Mouse (Mus musculus): Measurements from ENCODE around the gene C730034F03Rik.
A peak's percentile ranks its signal among the peaks of the same experiment; 100 is the strongest.
"Not testable (repeated sequence)": the region's sequence is repeated elsewhere in the genome, so short reads cannot be mapped to it uniquely, and the experiment has no call there.

The C730034F03Rik gene

GRCm38 (mm10) chr15:89428136-89428790 lies 1.1 kb upstream of the C730034F03Rik start:
- peaks cover 22% of the 10 kb centered on the region for H3K36me3 ChIP-seq (ENCODE audit: insufficient read depth, low read length)
- no peaks in the 10 kb centered on the region for H3K9me3 ChIP-seq (ENCODE audit: low read length)
- H3K4me3 ChIP-seq (replicated peaks; ENCODE audit: low read length), result peak overlapping the region; percentile 92
- H3K4me1 ChIP-seq (replicated peaks; ENCODE audit: low read depth, low read length), result peaks cover 52% of the 10 kb centered on the region
- peaks cover 16% of the 10 kb centered on the region; the same call in 1 of the 2 replicates for H3K27me3 ChIP-seq (ENCODE audit: insufficient read depth, low read length)
- TF ChIP-seq POU5F1 (IDR thresholded peaks at IDR 0.05; ENCODE audit: borderline replicate concordance, low read length) (no peak), CTCF (conservative IDR thresholded peaks at IDR 0.05; ENCODE audit: low read length) (no peak), NANOG (IDR thresholded peaks at IDR 0.05; ENCODE audit: borderline replicate concordance, low read length) (no peak)

GRCm38 (mm10) chr15:89428821-89429351 lies 503 bp upstream of the C730034F03Rik start:
- Histone ChIP-seq H3K4me1 (replicated peaks; ENCODE audit: low read depth, low read length) (peaks cover 54% of the 10 kb centered on the region), H3K27me3 (ENCODE audit: insufficient read depth, low read length) (peaks cover 10% of the 10 kb centered on the region; the same call in 1 of the 2 replicates), H3K9me3 (ENCODE audit: low read length) (no peaks in the 10 kb centered on the region), H3K4me3 (replicated peaks; ENCODE audit: low read length) (peak overlapping the region; percentile 92), H3K36me3 (ENCODE audit: insufficient read depth, low read length) (peaks cover 22% of the 10 kb centered on the region)
- no peak for TF ChIP-seq NANOG (IDR thresholded peaks at IDR 0.05; ENCODE audit: borderline replicate concordance, low read length)
- TF ChIP-seq POU5F1 (IDR thresholded peaks at IDR 0.05; ENCODE audit: borderline replicate concordance, low read length), result no peak
- TF ChIP-seq CTCF (conservative IDR thresholded peaks at IDR 0.05; ENCODE audit: low read length), result no peak

- peaks cover 5% of the 10 kb centered on the region; the same call in 1 of the 2 replicates for H3K27me3 ChIP-seq (ENCODE audit: insufficient read depth, low read length)
- H3K36me3 ChIP-seq (ENCODE audit: insufficient read depth, low read length), result peaks cover 22% of the 10 kb centered on the region
- TF ChIP-seq NANOG (IDR thresholded peaks at IDR 0.05; ENCODE audit: borderline replicate concordance, low read length) (no peak), CTCF (conservative IDR thresholded peaks at IDR 0.05; ENCODE audit: low read length) (no peak), POU5F1 (IDR thresholded peaks at IDR 0.05; ENCODE audit: borderline replicate concordance, low read length) (no peak)
- H3K4me1 ChIP-seq (replicated peaks; ENCODE audit: low read depth, low read length), result peaks cover 52% of the 10 kb centered on the region
- no peaks in the 10 kb centered on the region for H3K9me3 ChIP-seq (ENCODE audit: low read length)
- peak overlapping the region; percentile 92 for H3K4me3 ChIP-seq (replicated peaks; ENCODE audit: low read length)
Measured at GRCm38 (mm10) chr15:89430341-89430740, 952 bp downstream of the C730034F03Rik start.

- H3K9me3 ChIP-seq (ENCODE audit: low read length); H3K4me3 ChIP-seq (replicated peaks; ENCODE audit: low read length); H3K27me3 ChIP-seq (ENCODE audit: insufficient read depth, low read length): not testable (repeated sequence)
- Histone ChIP-seq H3K4me1 (replicated peaks; ENCODE audit: low read depth, low read length) (peaks cover 47% of the 10 kb centered on the region), H3K36me3 (ENCODE audit: insufficient read depth, low read length) (peaks cover 22% of the 10 kb centered on the region)
Measured at GRCm38 (mm10) chr15:89430771-89431170, 1.4 kb downstream of the C730034F03Rik start.

GRCm38 (mm10) chr15:89431271-89431670 lies 1.9 kb downstream of the C730034F03Rik start:
- peaks cover 5% of the 10 kb centered on the region for H3K27me3 ChIP-seq (ENCODE audit: insufficient read depth, low read length)
- no peak overlapping the region for H3K4me3 ChIP-seq (replicated peaks; ENCODE audit: low read length)
- peaks cover 42% of the 10 kb centered on the region for H3K4me1 ChIP-seq (replicated peaks; ENCODE audit: low read depth, low read length)
- TF ChIP-seq NANOG (IDR thresholded peaks at IDR 0.05; ENCODE audit: borderline replicate concordance, low read length) (no peak), CTCF (conservative IDR thresholded peaks at IDR 0.05; ENCODE audit: low read length) (no peak), POU5F1 (IDR thresholded peaks at IDR 0.05; ENCODE audit: borderline replicate concordance, low read length) (no peak)
- H3K36me3 ChIP-seq (ENCODE audit: insufficient read depth, low read length), result peaks cover 20% of the 10 kb centered on the region
- H3K9me3 ChIP-seq (ENCODE audit: low read length), result no peaks in the 10 kb centered on the region

GRCm38 (mm10) chr15:89431806-89432205 lies 2.4 kb downstream of the C730034F03Rik start:
- TF ChIP-seq NANOG (IDR thresholded peaks at IDR 0.05; ENCODE audit: borderline replicate concordance, low read length), result no peak
- TF ChIP-seq POU5F1 (IDR thresholded peaks at IDR 0.05; ENCODE audit: borderline replicate concordance, low read length), result no peak
- no peak for TF ChIP-seq CTCF (conservative IDR thresholded peaks at IDR 0.05; ENCODE audit: low read length)
- H3K9me3 ChIP-seq (ENCODE audit: low read length), result no peaks in the 10 kb centered on the region
- H3K4me3 ChIP-seq (replicated peaks; ENCODE audit: low read length), result no peak overlapping the region
- peaks cover 37% of the 10 kb centered on the region for H3K4me1 ChIP-seq (replicated peaks; ENCODE audit: low read depth, low read length)
- H3K27me3 ChIP-seq (ENCODE audit: insufficient read depth, low read length), result peaks cover 5% of the 10 kb centered on the region
- peaks cover 14% of the 10 kb centered on the region for H3K36me3 ChIP-seq (ENCODE audit: insufficient read depth, low read length)

- peaks cover 3% of the 10 kb centered on the region for H3K36me3 ChIP-seq (ENCODE audit: insufficient read depth, low read length)
- no peak for TF ChIP-seq NANOG (IDR thresholded peaks at IDR 0.05; ENCODE audit: borderline replicate concordance, low read length)
- no peak for TF ChIP-seq POU5F1 (IDR thresholded peaks at IDR 0.05; ENCODE audit: borderline replicate concordance, low read length)
- no peak for TF ChIP-seq CTCF (conservative IDR thresholded peaks at IDR 0.05; ENCODE audit: low read length)
- H3K27me3 ChIP-seq (ENCODE audit: insufficient read depth, low read length), result peaks cover 5% of the 10 kb centered on the region
- no peaks in the 10 kb centered on the region for H3K9me3 ChIP-seq (ENCODE audit: low read length)
- peaks cover 31% of the 10 kb centered on the region for H3K4me1 ChIP-seq (replicated peaks; ENCODE audit: low read depth, low read length)
- H3K4me3 ChIP-seq (replicated peaks; ENCODE audit: low read length), result no peak overlapping the region
Measured at GRCm38 (mm10) chr15:89432946-89433345, 3.6 kb downstream of the C730034F03Rik start.

GRCm38 (mm10) chr15:89434136-89434535 lies 4.7 kb downstream of the C730034F03Rik start:
- no peaks in the 10 kb centered on the region for H3K9me3 ChIP-seq (ENCODE audit: low read length)
- H3K36me3 ChIP-seq (ENCODE audit: insufficient read depth, low read length), result no peaks in the 10 kb centered on the region
- H3K4me1 ChIP-seq (replicated peaks; ENCODE audit: low read depth, low read length), result peaks cover 20% of the 10 kb centered on the region
- peaks cover 13% of the 10 kb centered on the region for H3K27me3 ChIP-seq (ENCODE audit: insufficient read depth, low read length)
- TF ChIP-seq POU5F1 (IDR thresholded peaks at IDR 0.05; ENCODE audit: borderline replicate concordance, low read length) (no peak), NANOG (IDR thresholded peaks at IDR 0.05; ENCODE audit: borderline replicate concordance, low read length) (no peak), CTCF (conservative IDR thresholded peaks at IDR 0.05; ENCODE audit: low read length) (no peak)
- H3K4me3 ChIP-seq (replicated peaks; ENCODE audit: low read length), result no peak overlapping the region

- Histone ChIP-seq H3K9me3 (ENCODE audit: low read length) (no peaks in the 10 kb centered on the region), H3K27me3 (ENCODE audit: insufficient read depth, low read length) (peaks cover 22% of the 10 kb centered on the region), H3K4me3 (replicated peaks; ENCODE audit: low read length) (no peak overlapping the region), H3K4me1 (replicated peaks; ENCODE audit: low read depth, low read length) (peaks cover 12% of the 10 kb centered on the region), H3K36me3 (ENCODE audit: insufficient read depth, low read length) (no peaks in the 10 kb centered on the region)
- TF ChIP-seq NANOG (IDR thresholded peaks at IDR 0.05; ENCODE audit: borderline replicate concordance, low read length), result no peak
- no peak for TF ChIP-seq POU5F1 (IDR thresholded peaks at IDR 0.05; ENCODE audit: borderline replicate concordance, low read length)
- TF ChIP-seq CTCF (conservative IDR thresholded peaks at IDR 0.05; ENCODE audit: low read length), result no peak
Measured at GRCm38 (mm10) chr15:89435878-89436277, 6.5 kb downstream of the C730034F03Rik start.

Data from E14TG2a.4 (cell line).